Mouse (Mus musculus) cerebellum, adult 2 months (tissue): ENCODE data around the gene Parva. TPM values are rescaled to one million over a fixed set of nuclear protein-coding genes. Genes with fewer than 3 reads are reported as not detected.
A peak's percentile ranks its signal among the peaks of the same experiment; 100 is the strongest.

Experiments used
- DNase-seq, 2 experiments: peaks; one replicate each; pipeline ENCODE4 v3.0.0; 2021
- H3K27ac ChIP-seq: fragments of 200-500 bp; 2 replicates; pipeline ENCODE4 v1.5.1; 2012; ENCODE audit warnings: low read length, control low read depth, inconsistent platforms; ENCODE audit not compliant: insufficient read depth
- H3K27me3 ChIP-seq: fragments of 200-500 bp; 2 replicates; pipeline ENCODE4 v1.6.1; 2012; ENCODE audit warnings: inconsistent platforms, mild to moderate bottlenecking, low read length, moderate library complexity; ENCODE audit not compliant: control insufficient read depth, insufficient read depth
- H3K4me1 ChIP-seq: fragments of 200-500 bp; 2 replicates; pipeline ENCODE4 v1.6.1; 2011; ENCODE audit warnings: low read length; ENCODE audit not compliant: control insufficient read depth, insufficient read depth
- H3K4me3 ChIP-seq: fragments of 200-500 bp; replicated peaks from 2 replicates; pipeline ENCODE3; 2011; ENCODE audit warnings: mild to moderate bottlenecking, low read depth, low read length, control low read depth; ENCODE audit not compliant: insufficient read depth
- CTCF ChIP-seq: fragments of 200-500 bp; IDR thresholded peaks from 2 replicates; pipeline ENCODE4 v1.5.1; 2011; ENCODE audit warnings: low read depth, mild to moderate bottlenecking, control low read depth, low read length, moderate library complexity, borderline replicate concordance; ENCODE audit not compliant: insufficient read depth
- POLR2A ChIP-seq: fragments of 200-500 bp; IDR thresholded peaks from 2 replicates; pipeline ENCODE4 v1.6.1; 2011; ENCODE audit warnings: low read length, control low read depth, borderline replicate concordance; ENCODE audit not compliant: insufficient read depth
- WGBS: fragments of 180-500 bp; shearing (Covaris S2); methylation state at CpG from one replicate; pipeline ENCODE4 v1.1.7; 2018; 5-methylcytosine and 5-hydroxymethylcytosine counted together
- polyA plus RNA-seq: library from polyadenylated mRNA; depleted of rRNA; stranded (reverse); fragments of >200 nt; gene quantifications from 2 replicates; pipeline ENCODE4 v1.2.3, GENCODE M21; 2012

Parva gene
- polyA plus RNA-seq, 1 experiment = 67.5 TPM

- 41% methylated on average over 11 of the region's 11 CpGs for WGBS
Measured at GRCm38 (mm10) chr7:112467687-112468111, 40.4 kb downstream of the Parva start.

GRCm38 (mm10) chr7:112469817-112470216 lies 42.5 kb downstream of the Parva start:
- 49% methylated on average over 5 of the region's 5 CpGs for WGBS

More at GRCm38 (mm10) chr7:112467687-112468111, 40.4 kb downstream of the Parva start:
- peak; percentile 59 to 62 for DNase-seq
- H3K27me3 ChIP-seq = no peaks in the 10 kb centered on the region
- TF ChIP-seq POLR2A (no peak), CTCF (no peak)
- H3K27ac ChIP-seq = no peak overlapping the region
- peaks cover 4% of the 10 kb centered on the region for H3K4me1 ChIP-seq
- no peak overlapping the region for H3K4me3 ChIP-seq

GRCm38 (mm10) chr7:112471316-112471715 lies 44.0 kb downstream of the Parva start:
- WGBS = 82% methylated on average over 7 of the region's 7 CpGs
- DNase-seq = no peak
- no peak for TF ChIP-seq POLR2A
- no peak for TF ChIP-seq CTCF
- no peak overlapping the region for H3K4me3 ChIP-seq
- peaks cover 4% of the 10 kb centered on the region for H3K4me1 ChIP-seq
- H3K27ac ChIP-seq = no peak overlapping the region
- no peaks in the 10 kb centered on the region for H3K27me3 ChIP-seq

More at GRCm38 (mm10) chr7:112469817-112470216, 42.5 kb downstream of the Parva start:
- no peaks in the 10 kb centered on the region for H3K27me3 ChIP-seq
- no peak overlapping the region for H3K4me3 ChIP-seq
- peak; percentile 66 to 76 for DNase-seq
- H3K27ac ChIP-seq = no peak overlapping the region
- TF ChIP-seq POLR2A (no peak), CTCF (peak; percentile 69)
- H3K4me1 ChIP-seq = peaks cover 4% of the 10 kb centered on the region

- no peak for TF ChIP-seq POLR2A
- H3K27me3 ChIP-seq = no peaks in the 10 kb centered on the region
- no peak for DNase-seq
- peaks cover 4% of the 10 kb centered on the region for H3K4me1 ChIP-seq
- no peak overlapping the region for H3K27ac ChIP-seq
- WGBS = 79% methylated on average over 10 of the region's 10 CpGs
- no peak overlapping the region for H3K4me3 ChIP-seq
Measured at GRCm38 (mm10) chr7:112472024-112472707, 44.9 kb downstream of the Parva start.

GRCm38 (mm10) chr7:112472708-112473281 lies 45.5 kb downstream of the Parva start:
- H3K27me3 ChIP-seq = no peaks in the 10 kb centered on the region
- 91% methylated on average over 9 of the region's 9 CpGs for WGBS
- no peak for DNase-seq
- TF ChIP-seq POLR2A = no peak
- no peak for TF ChIP-seq CTCF
- peaks cover 4% of the 10 kb centered on the region; the same call in 1 of the 2 replicates for H3K4me1 ChIP-seq
- no peak overlapping the region for H3K27ac ChIP-seq
- H3K4me3 ChIP-seq = no peak overlapping the region

GRCm38 (mm10) chr7:112473649-112474435 lies 46.5 kb downstream of the Parva start:
- TF ChIP-seq CTCF (no peak), POLR2A (no peak)
- H3K27me3 ChIP-seq = no peaks in the 10 kb centered on the region
- 54% methylated on average over 14 of the region's 14 CpGs for WGBS
- H3K4me1 ChIP-seq = 0 out of 2 replicates have a peak, but pooled peaks cover 2% of the 10 kb centered on the region
- no peak for DNase-seq
- no peak overlapping the region for H3K27ac ChIP-seq
- no peak overlapping the region for H3K4me3 ChIP-seq

GRCm38 (mm10) chr7:112479116-112479515 lies 51.8 kb downstream of the Parva start:
- no peak overlapping the region for H3K4me3 ChIP-seq
- peak; percentile 63 to 68 for DNase-seq
- no peak overlapping the region for H3K27ac ChIP-seq
- H3K4me1 ChIP-seq = peaks cover 12% of the 10 kb centered on the region
- WGBS = 36% methylated on average over 6 of the region's 6 CpGs
- no peak for TF ChIP-seq POLR2A
- no peak for TF ChIP-seq CTCF
- no peaks in the 10 kb centered on the region for H3K27me3 ChIP-seq

GRCm38 (mm10) chr7:112481031-112481430 lies 53.7 kb downstream of the Parva start:
- TF ChIP-seq CTCF = no peak
- TF ChIP-seq POLR2A = no peak
- WGBS = 100% methylated on average over 1 of the region's 1 CpGs

More at GRCm38 (mm10) chr7:112481031-112481430, 53.7 kb downstream of the Parva start:
- H3K4me3 ChIP-seq = no peak overlapping the region
- DNase-seq = no peak
- no peaks in the 10 kb centered on the region for H3K27me3 ChIP-seq
- H3K27ac ChIP-seq = no peak overlapping the region
- H3K4me1 ChIP-seq = peaks cover 12% of the 10 kb centered on the region
